ENCODE assay signal across 12 mouse cellular contexts in genomic region chrX:114041281-114041680, GRCm38 (mm10).
A peak's percentile ranks its signal among the peaks of the same experiment; 100 is the strongest.
DNase-seq lines count a peak whose midpoint lies in the region; ATAC-seq and TF ChIP-seq lines count a peak whose summit lies in the region.
"Had no signal": no experiment of that assay in that cellular context is flagged by ENCODE, and none has a peak within 500 bp of the region (broad histone marks: within the 10 kb centered on the region; RNA-seq: fewer than 3 reads in every experiment).

No protein-coding gene starts in this region.

- H3K4me1 ChIP-seq in embryonic facial prominence, embryonic 14.5 days (ENCODE audit: control insufficient read depth, insufficient read depth, low read length), result no peaks in the 10 kb centered on the region
- no peaks in the 10 kb centered on the region for H3K4me1 ChIP-seq in embryonic facial prominence, embryonic 10.5 days
- H3K4me1 ChIP-seq in liver, postnatal 0 days (ENCODE audit: insufficient read depth), result no peaks in the 10 kb centered on the region
- H3K4me1 ChIP-seq in liver, embryonic 12.5 days, result no peaks in the 10 kb centered on the region
- H3K4me1 ChIP-seq: heart, embryonic 13.5 days had no signal

- peak; percentile 17 for DNase-seq in embryonic facial prominence, embryonic 14.5 days (ENCODE audit: low spot score)
- no peak for DNase-seq in embryonic facial prominence, embryonic 10.5 days (ENCODE audit: low spot score)
- no peak for DNase-seq in liver, postnatal 0 days
- DNase-seq in naive thymus-derived CD4-positive, alpha-beta T cell, adult 2 months (ENCODE audit: low read depth), result peak; percentile 49
- no peak for DNase-seq in urinary bladder, postnatal 10 days (ENCODE audit: low spot score)
- no peak for DNase-seq in cerebellum, adult 11 months
- DNase-seq: cerebellum, adult 9-10 months had no signal

- H3K9ac ChIP-seq in embryonic facial prominence, embryonic 14.5 days (ENCODE audit: low read depth, low read length), result no peak overlapping the region
- no peak overlapping the region for H3K9ac ChIP-seq in liver, postnatal 0 days (replicated peaks)
- no peak overlapping the region for H3K9ac ChIP-seq in liver, embryonic 12.5 days
- H3K9ac ChIP-seq: heart, embryonic 13.5 days had no signal

- peak; percentile 22 for TF ChIP-seq CTCF in liver, postnatal 0 days (IDR thresholded peaks at IDR 0.05; ENCODE audit: low read depth)

- H3K27ac ChIP-seq in embryonic facial prominence, embryonic 14.5 days (replicated peaks; ENCODE audit: low read depth, low read length), result no peak overlapping the region
- H3K27ac ChIP-seq in embryonic facial prominence, embryonic 10.5 days (replicated peaks), result no peak overlapping the region
- H3K27ac ChIP-seq in liver, postnatal 0 days (ENCODE audit: low read depth), result no peak overlapping the region
- H3K27ac ChIP-seq in liver, embryonic 12.5 days, result no peak overlapping the region
- H3K27ac ChIP-seq: heart, embryonic 13.5 days had no signal

- H3K4me2 ChIP-seq in embryonic facial prominence, embryonic 14.5 days (ENCODE audit: low read depth, low read length), result no peak overlapping the region
- H3K4me2 ChIP-seq in liver, postnatal 0 days (ENCODE audit: low read depth, low read length), result no peak overlapping the region
- H3K4me2 ChIP-seq in liver, embryonic 12.5 days, result no peak overlapping the region
- H3K4me2 ChIP-seq: heart, embryonic 13.5 days had no signal

- 33% methylated on average over 1 of the region's 1 CpGs for WGBS in embryonic facial prominence, embryonic 14.5 days
- 44% methylated on average over 1 of the region's 1 CpGs for WGBS in embryonic facial prominence, embryonic 10.5 days
- WGBS in liver, postnatal 0 days (ENCODE audit: insufficient replicate concordance), result 53% methylated on average over 1 of the region's 1 CpGs
- 41% methylated on average over 1 of the region's 1 CpGs for WGBS in liver, embryonic 12.5 days (ENCODE audit: insufficient replicate concordance)

- ATAC-seq in embryonic facial prominence, embryonic 14.5 days (ENCODE audit: low read depth), result no peak
- no peak for ATAC-seq in liver, postnatal 0 days
- no peak for ATAC-seq in liver, embryonic 12.5 days
- ATAC-seq in CD4-positive, CD25-positive, alpha-beta regulatory T cell, adult 4 months, result peak; percentile 81
- ATAC-seq: intestine, embryonic 16.5 days had no signal

- no peaks in the 10 kb centered on the region for H3K27me3 ChIP-seq in embryonic facial prominence, embryonic 14.5 days (replicated peaks; ENCODE audit: control insufficient read depth, insufficient read depth, low read length)
- H3K27me3 ChIP-seq in embryonic facial prominence, embryonic 10.5 days (replicated peaks; ENCODE audit: low read depth, poor library complexity, severe bottlenecking), result no peaks in the 10 kb centered on the region
- H3K27me3 ChIP-seq in liver, postnatal 0 days (ENCODE audit: insufficient read depth, low read length), result no peaks in the 10 kb centered on the region
- no peaks in the 10 kb centered on the region for H3K27me3 ChIP-seq in liver, embryonic 12.5 days (replicated peaks)
- H3K27me3 ChIP-seq: heart, embryonic 13.5 days had no signal

- no peaks in the 10 kb centered on the region for H3K36me3 ChIP-seq in embryonic facial prominence, embryonic 14.5 days (ENCODE audit: control insufficient read depth, insufficient read depth, low read length)
- H3K36me3 ChIP-seq in embryonic facial prominence, embryonic 10.5 days (replicated peaks), result no peaks in the 10 kb centered on the region
- no peaks in the 10 kb centered on the region for H3K36me3 ChIP-seq in liver, postnatal 0 days (replicated peaks; ENCODE audit: insufficient read depth, low read length)
- H3K36me3 ChIP-seq in liver, embryonic 12.5 days, result no peaks in the 10 kb centered on the region
- H3K36me3 ChIP-seq: heart, embryonic 13.5 days had no signal

- no peak overlapping the region for H3K4me3 ChIP-seq in embryonic facial prominence, embryonic 14.5 days (ENCODE audit: low read depth, low read length)
- no peak overlapping the region for H3K4me3 ChIP-seq in embryonic facial prominence, embryonic 10.5 days
- H3K4me3 ChIP-seq in liver, postnatal 0 days (ENCODE audit: low read depth, low read length), result no peak overlapping the region
- no peak overlapping the region for H3K4me3 ChIP-seq in liver, embryonic 12.5 days
- H3K4me3 ChIP-seq: erythroblast, embryonic 14.5 days; heart, embryonic 13.5 days had no signal

- no peak for TF ChIP-seq EP300 in liver, postnatal 0 days (IDR thresholded peaks at IDR 0.05; ENCODE audit: low read depth)

- no peaks in the 10 kb centered on the region for H3K9me3 ChIP-seq in embryonic facial prominence, embryonic 14.5 days (ENCODE audit: control insufficient read depth, low read length)
- no peaks in the 10 kb centered on the region for H3K9me3 ChIP-seq in embryonic facial prominence, embryonic 10.5 days
- H3K9me3 ChIP-seq in liver, postnatal 0 days (ENCODE audit: low read length), result no peaks in the 10 kb centered on the region
- no peaks in the 10 kb centered on the region for H3K9me3 ChIP-seq in liver, embryonic 12.5 days (replicated peaks)
- H3K9me3 ChIP-seq: heart, embryonic 13.5 days had no signal

Comparison
In these comparisons a context has a peak if more than half of its experiments do, and no peak if none do; other contexts are left out.
1. DNase-seq: peak in embryonic facial prominence, embryonic 14.5 days (single experiment) and naive thymus-derived CD4-positive, alpha-beta T cell, adult 2 months (single experiment); none in embryonic facial prominence, embryonic 10.5 days (single experiment), liver, postnatal 0 days (single experiment), urinary bladder, postnatal 10 days (single experiment) and cerebellum, adult 11 months (single experiment).